Mouse (Mus musculus) heart, postnatal 0 days (tissue): ENCODE results near the gene Krt32.

Experiments used
- CTCF ChIP-seq: IDR thresholded peaks from 2 replicates; pipeline ENCODE4 v1.5.1; 2016; ENCODE audit warnings: antibody characterized with exemption, control low read depth, low read depth
- EP300 ChIP-seq: IDR thresholded peaks from 2 replicates; pipeline ENCODE4 v1.6.1; 2016; ENCODE audit warnings: antibody characterized with exemption, low read depth

DNA sequence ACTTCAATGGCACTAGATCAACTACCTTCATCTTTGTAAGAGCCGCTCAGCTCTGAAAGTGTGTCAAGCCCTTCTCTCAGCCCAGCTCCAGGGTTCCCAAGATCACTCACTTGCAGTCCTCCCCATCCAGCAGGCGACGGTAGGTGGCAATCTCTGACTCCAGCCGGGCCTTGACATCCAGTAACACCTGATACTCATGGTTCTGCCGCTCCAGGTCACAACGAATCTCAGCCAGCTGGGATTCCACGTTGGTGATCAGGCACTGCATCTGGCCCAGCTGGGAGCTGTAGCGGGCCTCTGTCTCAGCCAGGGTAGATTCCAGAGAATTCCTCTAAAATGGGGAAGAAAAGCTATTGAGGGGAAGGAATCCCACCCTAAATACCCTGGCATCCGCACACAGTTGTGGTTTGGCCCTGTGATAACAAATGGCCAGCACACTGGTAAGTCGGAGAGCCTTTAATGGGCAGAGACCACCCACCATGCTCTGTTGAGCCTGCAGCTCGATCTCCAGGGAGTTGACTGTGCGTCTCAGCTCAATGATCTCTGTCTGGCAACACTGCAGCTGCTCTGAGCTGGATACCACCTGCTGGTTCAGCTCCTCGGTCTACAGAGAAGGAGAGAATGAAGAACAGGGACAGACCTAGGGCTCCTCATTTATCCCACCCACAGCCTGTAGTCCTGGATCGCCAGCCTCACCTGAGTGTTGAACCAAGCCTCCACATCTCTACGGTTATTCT lies 14.8 kb upstream of the Krt32 start:
- TF ChIP-seq CTCF (no peak), EP300 (no peak)
